Mouse (Mus musculus): ENCODE measurements around the gene Aagab. TPM values are rescaled to one million over a fixed set of nuclear protein-coding genes. Genes with fewer than 3 reads are reported as not detected.

Aagab gene
- polyA plus RNA-seq, 2 experiments: 12.6 to 25.9 TPM

DNA sequence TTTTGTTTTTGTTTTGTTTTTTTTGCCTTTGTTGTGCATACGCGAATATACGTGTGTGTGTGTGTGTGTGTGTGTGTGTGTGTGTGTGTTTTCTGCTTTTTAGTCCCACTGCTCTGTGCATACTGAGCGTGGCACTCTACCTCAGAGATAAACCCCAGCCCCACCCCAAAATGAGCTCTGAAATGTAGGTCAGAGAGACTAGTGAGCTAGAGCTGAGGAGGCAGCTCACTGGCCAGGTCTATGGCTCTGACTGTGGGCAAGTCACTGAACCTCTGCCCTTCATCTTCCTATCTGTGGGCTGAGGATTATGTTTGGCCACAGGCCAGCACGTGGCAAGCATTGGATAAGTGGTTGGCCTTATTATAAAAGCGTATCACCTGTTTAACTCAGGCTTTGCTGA lies 1.4 kb downstream of the Aagab start:
- no peak for TF ChIP-seq POLR2A (IDR thresholded peaks at IDR 0.05; ENCODE audit: borderline replicate concordance, extremely low read depth, insufficient read depth, insufficient read length)
- DNase-seq (ENCODE audit: low spot score) (no peak), ATAC-seq (ENCODE audit: low FRiP score, low read depth) (no peak)
- Histone ChIP-seq H3K27ac (replicated peaks; ENCODE audit: low read depth, low read length) (no peak overlapping the region), H3K9ac (ENCODE audit: low read depth, low read length, severe bottlenecking) (no peak overlapping the region), H3K4me3 (replicated peaks; ENCODE audit: low read length) (peak overlapping the region; percentile 74; the same call in 1 of the 2 replicates), H3K36me3 (ENCODE audit: control insufficient read depth, insufficient read depth, low read length) (no peaks in the 10 kb centered on the region), H3K4me2 (replicated peaks; ENCODE audit: low read depth, low read length, severe bottlenecking) (no peak overlapping the region), H3K4me1 (ENCODE audit: control insufficient read depth, insufficient read depth, low read length) (peaks cover 13% of the 10 kb centered on the region), H3K9me3 (ENCODE audit: control insufficient read depth, low read length) (no peaks in the 10 kb centered on the region), H3K27me3 (ENCODE audit: control insufficient read depth, insufficient read depth, low read length) (no peaks in the 10 kb centered on the region)
- WGBS: 56% methylated on average over 6 of the region's 6 CpGs

DNA sequence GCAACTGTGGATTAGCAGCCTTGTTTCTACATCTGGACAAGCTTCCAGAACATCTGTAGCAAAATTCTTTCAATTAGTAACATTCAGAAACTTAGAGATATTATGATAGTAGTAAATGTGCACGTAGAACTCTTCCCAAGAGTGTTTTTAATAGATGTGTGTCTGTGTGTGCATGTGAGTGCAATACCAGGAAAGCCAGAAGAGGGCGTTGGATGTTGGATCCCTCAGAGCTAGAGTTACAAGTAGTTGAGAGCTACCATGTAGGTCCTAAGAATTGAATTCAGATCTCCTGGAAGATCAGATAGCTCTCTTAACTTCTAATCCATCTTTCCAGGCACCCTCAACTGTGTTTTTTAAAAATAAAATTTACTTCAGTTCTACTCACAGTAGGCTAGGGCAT lies 4.1 kb downstream of the Aagab start:
- no peaks in the 10 kb centered on the region for H3K27me3 ChIP-seq (ENCODE audit: control insufficient read depth, insufficient read depth, low read length)
- no peak for DNase-seq (ENCODE audit: low spot score)
- H3K36me3 ChIP-seq (ENCODE audit: control insufficient read depth, insufficient read depth, low read length): no peaks in the 10 kb centered on the region
- H3K4me1 ChIP-seq (ENCODE audit: control insufficient read depth, insufficient read depth, low read length): peaks cover 36% of the 10 kb centered on the region
- no peak overlapping the region for H3K9ac ChIP-seq (ENCODE audit: low read depth, low read length, severe bottlenecking)
- 63% methylated on average over 2 of the region's 2 CpGs for WGBS
- no peaks in the 10 kb centered on the region for H3K9me3 ChIP-seq (ENCODE audit: control insufficient read depth, low read length)
- TF ChIP-seq POLR2A (IDR thresholded peaks at IDR 0.05; ENCODE audit: borderline replicate concordance, extremely low read depth, insufficient read depth, insufficient read length): no peak
- H3K27ac ChIP-seq (replicated peaks; ENCODE audit: low read depth, low read length): no peak overlapping the region
- H3K4me2 ChIP-seq (replicated peaks; ENCODE audit: low read depth, low read length, severe bottlenecking): no peak overlapping the region
- no peak for ATAC-seq (ENCODE audit: low FRiP score, low read depth)
- H3K4me3 ChIP-seq (replicated peaks; ENCODE audit: low read length): no peak overlapping the region

DNA sequence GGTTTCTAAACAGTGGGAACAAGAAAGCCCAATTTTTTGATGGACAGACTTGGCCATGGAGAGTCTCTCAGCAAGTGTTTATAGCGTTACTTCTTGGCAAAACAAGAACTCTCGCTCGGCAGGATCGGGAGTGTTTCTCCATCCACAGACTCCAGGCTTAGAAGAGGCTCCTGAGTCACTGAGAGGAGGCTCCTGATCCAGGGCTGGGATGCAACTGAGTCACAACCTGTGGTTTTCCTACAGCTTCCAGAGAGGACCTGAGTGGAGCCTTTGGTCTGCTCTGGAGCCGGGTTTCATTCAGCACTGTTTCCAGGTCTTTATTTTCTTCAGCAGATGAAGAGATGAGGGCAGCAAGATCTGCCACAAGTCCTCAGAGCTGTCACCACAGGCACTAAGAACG lies 5.5 kb downstream of the Aagab start:
- DNase-seq (ENCODE audit: low spot score) (no peak), ATAC-seq (ENCODE audit: low FRiP score, low read depth) (no peak)
- Histone ChIP-seq H3K4me1 (ENCODE audit: control insufficient read depth, insufficient read depth, low read length) (peaks cover 49% of the 10 kb centered on the region), H3K4me3 (replicated peaks; ENCODE audit: low read length) (no peak overlapping the region), H3K4me2 (replicated peaks; ENCODE audit: low read depth, low read length, severe bottlenecking) (no peak overlapping the region), H3K9ac (ENCODE audit: low read depth, low read length, severe bottlenecking) (no peak overlapping the region), H3K36me3 (ENCODE audit: control insufficient read depth, insufficient read depth, low read length) (no peaks in the 10 kb centered on the region), H3K9me3 (ENCODE audit: control insufficient read depth, low read length) (no peaks in the 10 kb centered on the region), H3K27me3 (ENCODE audit: control insufficient read depth, insufficient read depth, low read length) (no peaks in the 10 kb centered on the region), H3K27ac (replicated peaks; ENCODE audit: low read depth, low read length) (no peak overlapping the region)
- WGBS: 66% methylated on average over 6 of the region's 6 CpGs
- TF ChIP-seq POLR2A (IDR thresholded peaks at IDR 0.05; ENCODE audit: borderline replicate concordance, extremely low read depth, insufficient read depth, insufficient read length): no peak

DNA sequence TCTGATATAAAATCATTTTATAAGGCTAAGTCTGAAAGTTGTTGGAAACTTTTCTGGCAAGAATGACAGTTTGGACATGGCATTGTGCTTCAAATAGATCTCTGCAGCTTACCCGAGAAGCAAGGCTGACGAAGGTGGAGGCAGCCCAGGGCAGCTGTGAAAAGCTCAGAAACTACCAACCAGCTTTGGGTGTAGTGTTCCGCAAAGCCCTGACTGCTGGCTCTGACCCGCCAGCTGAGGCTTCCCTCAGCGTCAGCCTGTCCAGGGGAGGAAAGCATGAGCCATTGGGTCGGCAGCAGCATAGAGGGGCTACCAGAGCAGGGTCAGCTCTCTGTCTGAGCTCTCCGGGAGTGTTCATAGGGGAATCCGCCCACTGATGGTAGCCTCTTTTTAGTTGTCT lies 6.8 kb downstream of the Aagab start:
- no peak overlapping the region for H3K9ac ChIP-seq (ENCODE audit: low read depth, low read length, severe bottlenecking)
- no peaks in the 10 kb centered on the region for H3K27me3 ChIP-seq (ENCODE audit: control insufficient read depth, insufficient read depth, low read length)
- H3K27ac ChIP-seq (replicated peaks; ENCODE audit: low read depth, low read length): no peak overlapping the region

DNA sequence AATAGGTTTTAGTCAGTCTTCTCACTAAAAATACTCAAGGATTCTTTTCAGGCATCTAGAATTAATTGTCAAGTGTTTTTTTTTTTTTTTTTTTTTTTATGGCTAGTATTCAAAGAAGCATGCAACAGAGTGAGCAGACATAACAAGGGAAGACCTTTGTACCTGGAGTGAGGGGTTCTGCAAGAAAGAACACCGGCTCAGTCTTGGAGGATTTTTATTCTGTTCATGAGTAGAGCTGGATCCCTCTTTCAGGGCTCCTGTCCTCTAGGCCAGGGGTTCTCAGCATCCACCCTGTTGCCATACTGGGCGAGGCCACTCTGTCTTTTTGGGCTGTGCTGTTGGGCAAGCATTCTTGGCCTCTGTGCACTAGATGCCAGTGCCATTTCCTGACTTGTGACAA lies 7.3 kb downstream of the Aagab start:
- Histone ChIP-seq H3K36me3 (ENCODE audit: control insufficient read depth, insufficient read depth, low read length) (no peaks in the 10 kb centered on the region), H3K27ac (replicated peaks; ENCODE audit: low read depth, low read length) (no peak overlapping the region), H3K9ac (ENCODE audit: low read depth, low read length, severe bottlenecking) (no peak overlapping the region), H3K9me3 (ENCODE audit: control insufficient read depth, low read length) (no peaks in the 10 kb centered on the region), H3K4me2 (replicated peaks; ENCODE audit: low read depth, low read length, severe bottlenecking) (no peak overlapping the region), H3K4me3 (replicated peaks; ENCODE audit: low read length) (no peak overlapping the region), H3K27me3 (ENCODE audit: control insufficient read depth, insufficient read depth, low read length) (no peaks in the 10 kb centered on the region), H3K4me1 (ENCODE audit: control insufficient read depth, insufficient read depth, low read length) (peaks cover 55% of the 10 kb centered on the region)
- DNase-seq (ENCODE audit: low spot score) (no peak), ATAC-seq (ENCODE audit: low FRiP score, low read depth) (no peak)
- 89% methylated on average over 2 of the region's 2 CpGs for WGBS
- TF ChIP-seq POLR2A (IDR thresholded peaks at IDR 0.05; ENCODE audit: borderline replicate concordance, extremely low read depth, insufficient read depth, insufficient read length): no peak

More for the DNA sequence above, 6.8 kb downstream of the Aagab start:
- WGBS: 71% methylated on average over 8 of the region's 8 CpGs
- Histone ChIP-seq H3K4me2 (replicated peaks; ENCODE audit: low read depth, low read length, severe bottlenecking) (no peak overlapping the region), H3K4me3 (replicated peaks; ENCODE audit: low read length) (no peak overlapping the region), H3K36me3 (ENCODE audit: control insufficient read depth, insufficient read depth, low read length) (no peaks in the 10 kb centered on the region), H3K9me3 (ENCODE audit: control insufficient read depth, low read length) (no peaks in the 10 kb centered on the region), H3K4me1 (ENCODE audit: control insufficient read depth, insufficient read depth, low read length) (peaks cover 50% of the 10 kb centered on the region)
- DNase-seq (ENCODE audit: low spot score) (no peak), ATAC-seq (ENCODE audit: low FRiP score, low read depth) (no peak)
- TF ChIP-seq POLR2A (IDR thresholded peaks at IDR 0.05; ENCODE audit: borderline replicate concordance, extremely low read depth, insufficient read depth, insufficient read length): no peak

DNA sequence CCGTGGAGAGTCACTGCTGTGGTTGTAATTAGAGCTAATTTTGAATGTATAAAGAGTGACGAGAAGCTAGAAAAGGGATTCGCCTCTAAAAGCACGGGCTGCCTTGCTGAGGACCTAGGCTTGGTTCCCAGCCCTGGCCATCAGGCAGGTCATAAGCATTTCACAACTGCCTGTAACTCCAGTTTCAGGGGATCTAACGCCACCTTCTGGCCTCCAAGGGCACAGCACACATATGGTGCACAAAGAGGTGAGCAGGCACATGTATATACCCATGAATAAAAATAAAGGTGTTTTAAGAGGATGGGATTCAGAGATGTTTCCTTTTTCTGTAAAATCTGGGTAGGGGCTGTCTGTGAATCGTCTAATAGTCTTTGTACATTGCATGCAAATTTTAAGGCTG lies 7.8 kb downstream of the Aagab start:
- DNase-seq (ENCODE audit: low spot score) (no peak), ATAC-seq (ENCODE audit: low FRiP score, low read depth) (no peak)
- peak overlapping the region; percentile 84 for H3K27ac ChIP-seq (replicated peaks; ENCODE audit: low read depth, low read length)
- WGBS: 78% methylated on average over 6 of the region's 6 CpGs
- H3K9me3 ChIP-seq (ENCODE audit: control insufficient read depth, low read length): no peaks in the 10 kb centered on the region
- H3K4me1 ChIP-seq (ENCODE audit: control insufficient read depth, insufficient read depth, low read length): peaks cover 57% of the 10 kb centered on the region
- TF ChIP-seq POLR2A (IDR thresholded peaks at IDR 0.05; ENCODE audit: borderline replicate concordance, extremely low read depth, insufficient read depth, insufficient read length): no peak
- no peaks in the 10 kb centered on the region for H3K27me3 ChIP-seq (ENCODE audit: control insufficient read depth, insufficient read depth, low read length)
- H3K9ac ChIP-seq (ENCODE audit: low read depth, low read length, severe bottlenecking): no peak overlapping the region
- peak overlapping the region; percentile 35; the same call in 1 of the 2 replicates for H3K4me2 ChIP-seq (replicated peaks; ENCODE audit: low read depth, low read length, severe bottlenecking)
- no peaks in the 10 kb centered on the region for H3K36me3 ChIP-seq (ENCODE audit: control insufficient read depth, insufficient read depth, low read length)
- no peak overlapping the region for H3K4me3 ChIP-seq (replicated peaks; ENCODE audit: low read length)
